Mouse (Mus musculus): ENCODE measurements at regions not wholly inside any gene's neighbourhood (a gene's known extent, or its start where the extent isn't known, plus 50 kb on each side); places are given as distances from the start of the nearest gene placed in this dataset.

- Histone ChIP-seq H3K27me3 (no peaks in the 10 kb centered on the region), H3K9ac (no peak overlapping the region), H3K4me3 (no peak overlapping the region), H3K27ac (replicated peaks) (no peak overlapping the region), H3K9me3 (no peaks in the 10 kb centered on the region), H3K36me3 (no peaks in the 10 kb centered on the region), H3K4me2 (no peak overlapping the region), H3K4me1 (replicated peaks) (no peaks in the 10 kb centered on the region; the same call in 1 of the 2 replicates)
- ATAC-seq (ENCODE audit: low read depth): no peak
- WGBS: 90% methylated on average over 15 of the region's 15 CpGs
Measured at GRCm38 (mm10) chr3:121902246-121902645, 50.1 kb upstream of the Arhgap29 start.

- ATAC-seq (ENCODE audit: low read depth): no peak
- H3K4me1 ChIP-seq (replicated peaks): no peaks in the 10 kb centered on the region; the same call in 1 of the 2 replicates
- no peak overlapping the region for H3K27ac ChIP-seq (replicated peaks)
- H3K4me2 ChIP-seq: no peak overlapping the region
- H3K9me3 ChIP-seq: no peaks in the 10 kb centered on the region
- H3K4me3 ChIP-seq: no peak overlapping the region
- 83% methylated on average over 8 of the region's 8 CpGs for WGBS
- H3K9ac ChIP-seq: no peak overlapping the region
- H3K36me3 ChIP-seq: no peaks in the 10 kb centered on the region
- no peaks in the 10 kb centered on the region for H3K27me3 ChIP-seq
Measured at GRCm38 (mm10) chr3:121900429-121900844, 51.9 kb upstream of the Arhgap29 start.

GRCm38 (mm10) chr3:121897821-121898574 is 54.3 kb upstream of the Arhgap29 start:
- H3K27me3 ChIP-seq: no peaks in the 10 kb centered on the region
- no peak overlapping the region for H3K9ac ChIP-seq
- ATAC-seq (ENCODE audit: low read depth): no peak
- no peak overlapping the region for H3K4me3 ChIP-seq
- no peak overlapping the region for H3K4me2 ChIP-seq
- 77% methylated on average over 14 of the region's 14 CpGs for WGBS
- no peaks in the 10 kb centered on the region for H3K36me3 ChIP-seq
- H3K4me1 ChIP-seq (replicated peaks): no peaks in the 10 kb centered on the region; the same call in 1 of the 2 replicates
- H3K27ac ChIP-seq (replicated peaks): no peak overlapping the region
- no peaks in the 10 kb centered on the region for H3K9me3 ChIP-seq

- Histone ChIP-seq H3K9ac (no peak overlapping the region), H3K4me1 (replicated peaks) (no peaks in the 10 kb centered on the region; the same call in 1 of the 2 replicates), H3K27me3 (no peaks in the 10 kb centered on the region), H3K36me3 (no peaks in the 10 kb centered on the region), H3K4me2 (no peak overlapping the region), H3K9me3 (no peaks in the 10 kb centered on the region), H3K27ac (replicated peaks) (no peak overlapping the region), H3K4me3 (no peak overlapping the region)
- WGBS: 76% methylated on average over 7 of the region's 7 CpGs
- ATAC-seq (ENCODE audit: low read depth): no peak
Measured at GRCm38 (mm10) chr3:121893606-121894005, 58.7 kb upstream of the Arhgap29 start.

DNA sequence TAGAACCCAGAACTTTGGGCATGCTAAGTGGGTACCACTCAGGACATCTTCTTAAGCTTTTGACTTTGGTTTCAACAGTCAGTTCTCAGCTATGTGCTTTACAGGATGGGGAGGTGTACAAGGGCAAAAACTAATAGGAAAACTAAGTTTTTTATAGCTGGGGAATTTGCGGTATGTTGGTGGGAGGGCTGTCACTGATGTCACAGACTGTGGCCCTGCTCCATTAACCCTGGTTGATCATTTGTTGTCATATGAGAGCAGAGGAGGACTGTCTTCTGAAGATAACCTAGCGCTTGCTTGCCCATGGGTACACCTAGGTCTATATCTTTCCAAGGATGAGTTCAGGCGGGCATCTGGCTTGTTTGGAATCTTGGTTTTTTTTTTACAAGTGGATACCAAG is 59.7 kb upstream of the Arhgap29 start:
- Histone ChIP-seq H3K4me1 (replicated peaks) (no peaks in the 10 kb centered on the region; the same call in 1 of the 2 replicates), H3K9me3 (no peaks in the 10 kb centered on the region), H3K4me3 (no peak overlapping the region), H3K4me2 (no peak overlapping the region), H3K36me3 (no peaks in the 10 kb centered on the region), H3K27me3 (no peaks in the 10 kb centered on the region), H3K9ac (no peak overlapping the region), H3K27ac (replicated peaks) (no peak overlapping the region)
- no peak for ATAC-seq (ENCODE audit: low read depth)
- 90% methylated on average over 3 of the region's 3 CpGs for WGBS

GRCm38 (mm10) chr3:121891338-121891737 is 61.0 kb upstream of the Arhgap29 start:
- H3K27ac ChIP-seq (replicated peaks): no peak overlapping the region
- no peak for ATAC-seq (ENCODE audit: low read depth)
- H3K9ac ChIP-seq: no peak overlapping the region
- no peak overlapping the region for H3K4me2 ChIP-seq
- no peak overlapping the region for H3K4me3 ChIP-seq
- no peaks in the 10 kb centered on the region for H3K9me3 ChIP-seq
- H3K36me3 ChIP-seq: no peaks in the 10 kb centered on the region
- peaks cover 12% of the 10 kb centered on the region for H3K4me1 ChIP-seq (replicated peaks)
- 71% methylated on average over 9 of the region's 9 CpGs for WGBS
- 0 out of 2 replicates have a peak, but pooled peaks cover under 1% of the 10 kb centered on the region for H3K27me3 ChIP-seq

DNA sequence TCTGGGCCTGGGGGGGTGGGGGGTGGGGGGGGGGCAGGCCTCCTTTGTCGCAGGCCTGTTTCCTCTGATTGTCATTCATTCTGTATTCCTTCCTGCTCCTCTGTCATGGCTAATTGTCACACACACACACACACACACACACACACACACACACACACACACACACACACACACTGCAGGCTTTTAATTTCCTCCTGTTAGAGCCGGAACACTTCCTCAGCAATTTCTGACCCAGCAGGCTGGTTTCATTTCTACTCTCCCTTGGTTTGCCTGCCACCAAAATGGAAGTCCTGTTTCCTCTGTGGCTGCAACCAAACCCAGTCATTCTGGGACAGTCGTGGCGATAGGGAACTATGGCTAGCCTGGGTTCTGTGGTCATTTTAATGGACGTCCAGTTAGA is 61.8 kb upstream of the Arhgap29 start:
- H3K27me3 ChIP-seq: 0 out of 2 replicates have a peak, but pooled peaks cover 3% of the 10 kb centered on the region
- H3K4me3 ChIP-seq: no peak overlapping the region
- H3K36me3 ChIP-seq: no peaks in the 10 kb centered on the region
- no peak overlapping the region for H3K4me2 ChIP-seq
- 47% methylated on average over 5 of the region's 5 CpGs for WGBS
- H3K9ac ChIP-seq: no peak overlapping the region
- H3K4me1 ChIP-seq (replicated peaks): peaks cover 14% of the 10 kb centered on the region
- no peak overlapping the region for H3K27ac ChIP-seq (replicated peaks)
- no peak for ATAC-seq (ENCODE audit: low read depth)
- H3K9me3 ChIP-seq: no peaks in the 10 kb centered on the region

DNA sequence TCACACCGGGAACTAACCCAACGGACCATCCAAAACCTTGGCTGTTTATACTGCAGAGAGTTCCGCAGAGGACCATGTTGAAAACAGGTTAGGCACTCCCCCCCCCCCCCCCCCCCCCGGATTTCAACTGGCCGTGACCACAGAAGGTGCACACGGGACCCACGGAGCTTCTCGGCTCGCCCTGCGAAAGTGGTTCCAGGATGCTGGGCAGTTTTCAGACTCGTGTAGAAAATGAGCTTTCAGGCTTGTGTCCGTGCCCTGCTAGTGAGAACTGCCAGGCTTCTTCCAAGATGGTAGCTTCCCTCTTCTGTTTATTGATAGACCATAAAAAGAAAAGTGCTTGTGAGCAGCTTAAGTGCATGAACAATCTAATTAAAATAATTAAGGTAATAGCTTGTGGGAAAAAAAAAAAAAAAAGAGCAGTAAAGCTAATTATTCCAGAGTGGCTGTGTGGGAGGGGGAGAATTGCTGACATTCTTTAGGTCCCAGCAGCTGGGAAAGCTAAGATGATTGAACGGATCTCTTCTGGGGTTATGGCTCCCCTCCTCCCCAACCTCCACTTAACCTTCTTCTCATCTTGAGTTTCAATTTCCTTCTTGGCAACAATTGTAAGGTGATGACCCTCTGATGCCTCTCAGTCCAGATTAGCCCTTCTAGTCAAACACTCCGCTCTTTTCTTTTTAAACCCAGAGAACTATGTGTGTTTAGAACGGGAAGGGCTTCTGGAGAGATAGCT is 65.3 kb upstream of the Arhgap29 start:
- H3K4me1 ChIP-seq (replicated peaks): peaks cover 19% of the 10 kb centered on the region
- no peak overlapping the region for H3K4me3 ChIP-seq
- H3K36me3 ChIP-seq: no peaks in the 10 kb centered on the region
- 0 out of 2 replicates have a peak, but pooled peaks cover 3% of the 10 kb centered on the region for H3K27me3 ChIP-seq
- WGBS: 16% methylated on average over 15 of the region's 15 CpGs
- H3K4me2 ChIP-seq: peak overlapping the region; percentile 36
- ATAC-seq (ENCODE audit: low read depth): peak; percentile 40; the same call in 1 of the 2 replicates
- no peak overlapping the region for H3K9ac ChIP-seq
- H3K27ac ChIP-seq (replicated peaks): no peak overlapping the region
- H3K9me3 ChIP-seq: no peaks in the 10 kb centered on the region

DNA sequence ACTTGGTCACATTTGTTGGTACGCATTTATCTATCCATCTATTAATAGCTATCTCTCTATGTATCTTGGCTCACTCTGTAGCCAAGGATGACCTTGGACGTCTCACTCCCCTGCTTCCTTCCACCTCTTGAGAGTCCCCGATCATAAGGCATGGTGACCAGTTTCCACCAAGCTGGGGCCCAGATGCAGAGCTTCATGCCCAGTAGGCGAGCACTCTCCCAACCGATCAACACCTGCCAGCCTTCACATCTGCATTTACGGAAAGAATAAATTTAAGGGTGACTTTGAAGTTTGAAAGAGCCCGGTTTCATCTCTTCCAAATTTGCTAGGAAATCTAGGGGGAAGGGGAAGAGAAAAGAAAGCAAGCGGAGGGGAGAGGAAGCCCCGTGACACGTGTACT is 66.0 kb upstream of the Arhgap29 start:
- no peaks in the 10 kb centered on the region for H3K36me3 ChIP-seq
- no peak for ATAC-seq (ENCODE audit: low read depth)
- WGBS: 45% methylated on average over 10 of the region's 10 CpGs

DNA sequence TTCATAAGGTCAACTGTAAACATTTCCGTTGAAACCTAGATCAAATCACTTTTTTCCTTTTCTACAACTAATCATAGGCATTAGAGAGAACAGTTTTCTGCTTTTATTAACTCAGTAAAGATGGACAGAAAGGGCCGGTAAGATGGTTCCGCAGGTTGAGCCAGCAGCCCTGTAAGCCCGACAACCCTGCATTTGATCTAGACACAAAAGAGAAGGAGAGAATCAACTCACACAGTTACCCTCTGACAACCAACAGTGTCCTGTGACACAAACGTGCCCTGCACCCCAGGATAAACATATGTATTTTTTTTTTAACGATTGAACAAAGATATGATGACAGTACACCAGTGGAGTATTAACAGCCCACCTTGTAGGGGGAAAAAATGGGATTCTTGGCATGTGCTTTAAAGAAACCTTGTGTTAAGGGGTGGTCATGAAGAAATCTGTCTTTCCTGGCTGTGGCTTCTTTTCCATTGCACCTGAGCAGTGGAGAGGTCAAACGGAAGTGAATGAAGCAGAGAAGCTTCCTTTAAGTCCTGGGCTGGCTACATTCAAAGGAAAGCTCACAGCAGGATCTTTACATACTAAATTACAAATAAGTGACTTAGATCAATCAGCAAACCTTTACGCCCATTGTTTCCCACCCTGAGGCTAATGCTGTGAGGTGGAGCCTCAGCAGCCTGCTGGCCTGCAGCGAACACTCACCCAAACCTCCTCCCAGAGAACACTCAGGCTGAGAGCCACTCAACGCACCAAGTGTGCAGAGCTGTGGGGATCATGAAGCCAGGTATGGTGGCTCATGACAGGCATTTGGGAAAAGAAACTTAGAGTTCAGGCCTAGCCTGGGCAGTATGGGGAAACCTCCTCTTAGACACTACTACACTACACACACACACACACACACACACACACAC is 66.8 kb upstream of the Arhgap29 start:
- H3K9ac ChIP-seq: peak overlapping the region; percentile 48
- peak overlapping the region; percentile 34 for H3K4me2 ChIP-seq
- H3K27ac ChIP-seq (replicated peaks): no peak overlapping the region; the same call in 1 of the 2 replicates
- H3K27me3 ChIP-seq: 0 out of 2 replicates have a peak, but pooled peaks cover 3% of the 10 kb centered on the region
- peaks cover 19% of the 10 kb centered on the region for H3K4me1 ChIP-seq (replicated peaks)
- H3K9me3 ChIP-seq: no peaks in the 10 kb centered on the region
- no peaks in the 10 kb centered on the region for H3K36me3 ChIP-seq
- 20% methylated on average over 10 of the region's 10 CpGs for WGBS
- no peak overlapping the region for H3K4me3 ChIP-seq
- ATAC-seq (ENCODE audit: low read depth): peak; percentile 24; the same call in 1 of the 2 replicates

More for the DNA sequence above, 66.0 kb upstream of the Arhgap29 start:
- Histone ChIP-seq H3K27me3 (0 out of 2 replicates have a peak, but pooled peaks cover 3% of the 10 kb centered on the region), H3K4me1 (replicated peaks) (peaks cover 19% of the 10 kb centered on the region), H3K4me3 (no peak overlapping the region), H3K4me2 (peak overlapping the region; percentile 36; the same call in 1 of the 2 replicates), H3K27ac (replicated peaks) (no peak overlapping the region), H3K9ac (no peak overlapping the region), H3K9me3 (no peaks in the 10 kb centered on the region)

DNA sequence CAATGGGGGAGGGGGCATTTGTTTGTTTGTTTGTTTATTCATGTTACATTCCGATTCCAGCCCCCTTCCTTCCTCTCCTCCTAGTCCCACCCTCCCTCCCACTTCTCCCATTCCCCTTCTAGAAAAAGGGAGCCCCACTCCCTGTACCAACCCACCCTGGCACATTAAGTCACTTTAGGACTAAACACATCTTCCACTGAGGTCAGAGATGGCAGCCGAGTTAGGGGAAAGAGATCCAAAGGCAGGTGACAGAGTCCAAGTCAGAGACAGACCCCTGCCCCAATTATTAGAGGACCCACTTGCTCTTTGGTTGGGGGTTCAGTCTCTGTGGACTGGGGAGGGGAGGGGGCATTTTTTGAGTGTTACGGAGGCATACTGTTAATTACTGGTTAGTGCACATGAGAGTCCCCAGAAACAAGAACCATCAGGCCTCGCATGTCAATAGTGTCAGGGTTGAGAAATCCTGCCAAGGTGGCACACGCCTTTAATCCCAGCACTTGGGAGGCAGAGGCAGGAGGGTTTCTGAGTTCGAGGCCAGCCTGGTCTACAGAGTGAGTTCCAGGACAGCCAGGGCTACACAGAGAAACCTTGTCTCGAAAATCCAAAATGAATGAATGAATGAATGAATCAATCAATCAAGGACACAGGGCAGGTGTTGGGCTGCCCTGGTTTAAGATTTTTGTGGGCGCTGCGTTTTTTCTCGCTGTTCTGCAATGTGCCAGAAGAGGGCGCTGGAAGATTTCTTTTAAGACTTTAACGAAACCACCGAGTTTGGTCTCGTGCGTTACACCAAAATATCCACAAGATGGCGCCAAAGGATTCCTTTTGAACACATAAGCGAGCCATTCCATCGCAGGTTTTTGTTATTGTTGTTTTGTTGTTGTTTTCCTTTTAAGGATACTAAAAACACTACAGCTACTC is 67.8 kb upstream of the Arhgap29 start:
- Histone ChIP-seq H3K27me3 (0 out of 2 replicates have a peak, but pooled peaks cover 3% of the 10 kb centered on the region), H3K4me2 (peak overlapping the region; percentile 34), H3K4me3 (no peak overlapping the region), H3K36me3 (no peaks in the 10 kb centered on the region), H3K9me3 (no peaks in the 10 kb centered on the region), H3K27ac (replicated peaks) (no peak overlapping the region), H3K9ac (no peak overlapping the region), H3K4me1 (replicated peaks) (peaks cover 19% of the 10 kb centered on the region)
- WGBS: 23% methylated on average over 18 of the region's 18 CpGs
- peak; percentile 74 for ATAC-seq (ENCODE audit: low read depth)
